In genomic region chr1:173365970-173366409, GRCm38 (mm10) we compare ENCODE assay signal across 8 mouse cellular contexts. TPM values are rescaled to one million over a fixed set of nuclear protein-coding genes. Genes with fewer than 3 reads are reported as not detected.
DNase-seq lines count a peak whose midpoint lies in the region; ATAC-seq lines count a peak whose summit lies in the region.

No protein-coding gene starts in this region.

- H3K9me3 ChIP-seq in forebrain, embryonic 14.5 days (replicated peaks; ENCODE audit: control insufficient read depth, low read length), result no peaks in the 10 kb centered on the region
- no peaks in the 10 kb centered on the region for H3K9me3 ChIP-seq in limb, embryonic 11.5 days (ENCODE audit: control insufficient read depth, low read length)
- H3K9me3 ChIP-seq in neural tube, embryonic 15.5 days (replicated peaks), result no peaks in the 10 kb centered on the region

- H3K4me3 ChIP-seq in forebrain, embryonic 14.5 days (ENCODE audit: low read depth, low read length), result peak overlapping the region; percentile 90
- H3K4me3 ChIP-seq in limb, embryonic 11.5 days (ENCODE audit: low read depth, low read length), result no peak overlapping the region
- H3K4me3 ChIP-seq in neural tube, embryonic 15.5 days (replicated peaks), result peak overlapping the region; percentile 74

- peak overlapping the region; percentile 81 for H3K4me2 ChIP-seq in forebrain, embryonic 14.5 days (ENCODE audit: low read length)
- H3K4me2 ChIP-seq in limb, embryonic 11.5 days (ENCODE audit: low read depth, severe bottlenecking), result peak overlapping the region; percentile 17; the same call in 1 of the 2 replicates
- peak overlapping the region; percentile 87 for H3K4me2 ChIP-seq in neural tube, embryonic 15.5 days

- DNase-seq in lung, adult 18-20 months, result peak; percentile 5 to 6
- no peak for DNase-seq in lung, postnatal 25 days (ENCODE audit: low spot score)
- DNase-seq in cerebellum, adult 8-10 months, result peak; percentile 84
- DNase-seq in forebrain, embryonic 14.5 days (ENCODE audit: low spot score), result peak; percentile 48
- DNase-seq in limb, embryonic 11.5 days (ENCODE audit: low spot score), result no peak
- DNase-seq in ovary, postnatal 14 days (ENCODE audit: low spot score), result no peak
- DNase-seq in kidney, adult 9 months, result no peak

- 0 out of 2 replicates have a peak overlapping the region, but pooled peaks have one; percentile 87 for H3K27ac ChIP-seq in forebrain, embryonic 14.5 days (ENCODE audit: low read depth, low read length)
- no peak overlapping the region for H3K27ac ChIP-seq in limb, embryonic 11.5 days (replicated peaks; ENCODE audit: low read depth, low read length)
- peak overlapping the region; percentile 94 for H3K27ac ChIP-seq in neural tube, embryonic 15.5 days (replicated peaks)

- H3K36me3 ChIP-seq in forebrain, embryonic 14.5 days (ENCODE audit: control insufficient read depth, insufficient read depth, low read length), result 0 out of 2 replicates have a peak, but pooled peaks cover 7% of the 10 kb centered on the region
- no peaks in the 10 kb centered on the region for H3K36me3 ChIP-seq in limb, embryonic 11.5 days (ENCODE audit: control insufficient read depth, insufficient read depth, low read length)
- no peaks in the 10 kb centered on the region for H3K36me3 ChIP-seq in neural tube, embryonic 15.5 days

- peaks cover 23% of the 10 kb centered on the region for H3K4me1 ChIP-seq in forebrain, embryonic 14.5 days (ENCODE audit: control insufficient read depth, insufficient read depth, low read length)
- H3K4me1 ChIP-seq in limb, embryonic 11.5 days (ENCODE audit: control insufficient read depth, insufficient read depth, low read length), result peaks cover 5% of the 10 kb centered on the region
- H3K4me1 ChIP-seq in neural tube, embryonic 15.5 days, result peaks cover 43% of the 10 kb centered on the region

- peak overlapping the region; percentile 93 for H3K9ac ChIP-seq in forebrain, embryonic 14.5 days (ENCODE audit: low read length)
- no peak overlapping the region for H3K9ac ChIP-seq in limb, embryonic 11.5 days (ENCODE audit: low read length)
- peak overlapping the region; percentile 91 for H3K9ac ChIP-seq in neural tube, embryonic 15.5 days (replicated peaks)

- H3K27me3 ChIP-seq in forebrain, embryonic 14.5 days (replicated peaks; ENCODE audit: control insufficient read depth, insufficient read depth, low read length), result no peaks in the 10 kb centered on the region
- H3K27me3 ChIP-seq in limb, embryonic 11.5 days (ENCODE audit: control insufficient read depth, insufficient read depth, low read length), result peaks cover 33% of the 10 kb centered on the region
- H3K27me3 ChIP-seq in neural tube, embryonic 15.5 days (replicated peaks), result no peaks in the 10 kb centered on the region

- peak; percentile 12; the same call in 1 of the 2 replicates for ATAC-seq in forebrain, embryonic 14.5 days
- ATAC-seq in limb, embryonic 11.5 days (ENCODE audit: insufficient number of reproducible peaks, low FRiP score, low TSS enrichment, low read depth), result no peak
- ATAC-seq in neural tube, embryonic 15.5 days (ENCODE audit: low FRiP score), result peak; percentile 34

- WGBS in forebrain, embryonic 14.5 days, result 3% methylated on average over 13 of the region's 13 CpGs
- under 1% methylated on average over 13 of the region's 13 CpGs for WGBS in limb, embryonic 11.5 days
- WGBS in neural tube, embryonic 15.5 days, result under 1% methylated on average over 13 of the region's 13 CpGs

RNA-seq across cellular contexts. Expression of gene Cadm3, which starts 1.5 kb away (rescaled TPM):
- polyA plus RNA-seq in forebrain, embryonic 14.5 days (2014; fragmentation: Nextera tagmentation; extraction: Ambion mirVana), result 59.8 and 77.6 TPM in 2 replicates
- 1.1 and 1.4 TPM in 2 replicates for polyA plus RNA-seq in limb, embryonic 11.5 days (2014; fragmentation: Nextera tagmentation; extraction: Ambion mirVana)
- 61.0 and 91.8 TPM in 2 replicates for polyA plus RNA-seq in neural tube, embryonic 15.5 days (2015; fragmentation: Nextera tagmentation; extraction: Ambion mirVana)

RNA-seq across cellular contexts. Expression of gene Aim2, which starts 15.3 kb away (rescaled TPM):
- 2.3 and 4.0 TPM in 2 replicates for polyA plus RNA-seq in forebrain, embryonic 14.5 days (2014; fragmentation: Nextera tagmentation; extraction: Ambion mirVana)
- 1.2 and 2.5 TPM in 2 replicates for polyA plus RNA-seq in limb, embryonic 11.5 days (2014; fragmentation: Nextera tagmentation; extraction: Ambion mirVana)
- 2.2 and 3.2 TPM in 2 replicates for polyA plus RNA-seq in neural tube, embryonic 15.5 days (2015; fragmentation: Nextera tagmentation; extraction: Ambion mirVana)

RNA-seq across cellular contexts. Expression of gene Ackr1, which starts 32.4 kb away (rescaled TPM):
- polyA plus RNA-seq in forebrain, embryonic 14.5 days (2014; fragmentation: Nextera tagmentation; extraction: Ambion mirVana), result 10.5 and 12.0 TPM in 2 replicates
- 1.5 and 1.7 TPM in 2 replicates for polyA plus RNA-seq in limb, embryonic 11.5 days (2014; fragmentation: Nextera tagmentation; extraction: Ambion mirVana)
- polyA plus RNA-seq in neural tube, embryonic 15.5 days (2015; fragmentation: Nextera tagmentation; extraction: Ambion mirVana), result 17.7 and 18.2 TPM in 2 replicates

Comparison
In these comparisons a context has a peak if more than half of its experiments do, and no peak if none do; other contexts are left out.
1. DNase-seq: peak in lung, adult 18-20 months (2 of 2), cerebellum, adult 8-10 months (single experiment) and forebrain, embryonic 14.5 days (single experiment); none in lung, postnatal 25 days (single experiment), limb, embryonic 11.5 days (single experiment), ovary, postnatal 14 days (single experiment) and kidney, adult 9 months (single experiment).
2. H3K4me2 ChIP-seq: peak in every context shown above with its lines; median percentile 87 in neural tube, embryonic 15.5 days; 81 in forebrain, embryonic 14.5 days; 17 in limb, embryonic 11.5 days.
3. RNA of gene Cadm3, which starts 1.5 kb away (polyA plus RNA-seq): 61.0 to 91.8 TPM in neural tube, embryonic 15.5 days and 59.8 to 77.6 TPM in forebrain, embryonic 14.5 days; 1.1 to 1.4 TPM in limb, embryonic 11.5 days; every median in the first group is over 10 times any median in the second.